Mouse (Mus musculus): ENCODE results near the gene Arsg. TPM values are rescaled to one million over a fixed set of nuclear protein-coding genes. Genes with fewer than 3 reads are reported as not detected.

Arsg gene
- polyA plus RNA-seq, 1 experiment, result 2.4 TPM

DNA sequence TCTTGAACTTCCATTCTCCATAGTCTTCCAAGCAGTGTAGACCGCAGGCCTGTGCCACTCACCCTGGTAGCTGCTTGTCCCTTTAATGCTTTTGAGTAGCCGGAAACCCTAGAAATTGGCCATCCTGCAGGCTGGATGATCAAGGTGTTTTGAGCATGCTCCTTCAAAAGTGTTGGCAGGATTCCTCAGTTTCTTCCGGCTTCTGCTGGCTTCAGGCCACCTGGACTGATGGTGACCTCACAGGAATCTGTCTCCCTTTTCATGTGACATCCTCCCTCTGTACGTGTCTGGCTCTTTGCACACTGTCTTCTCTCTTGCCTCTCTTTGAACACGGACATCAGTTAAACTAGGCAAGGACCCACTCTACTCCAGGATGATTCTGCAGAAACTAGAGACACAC is 27.0 kb downstream of the Arsg start:
- H3K4me3 ChIP-seq, result no peak overlapping the region
- TF ChIP-seq SRF (IDR thresholded peaks at IDR 0.05; ENCODE audit: control insufficient read depth, insufficient read length, low read depth) (no peak), USF1 (IDR thresholded peaks at IDR 0.05; ENCODE audit: low read depth) (no peak), CEBPB (IDR thresholded peaks at IDR 0.05; ENCODE audit: insufficient read depth, poor library complexity, severe bottlenecking) (no peak), MAX (IDR thresholded peaks at IDR 0.05; ENCODE audit: low read depth) (no peak), POLR2A (IDR thresholded peaks at IDR 0.05; ENCODE audit: insufficient read length, low read depth) (no peak), MYOG (IDR thresholded peaks at IDR 0.05; ENCODE audit: control insufficient read depth in 1 of 3, insufficient read depth in 1 of 3, insufficient read length in 2 of 3, low read depth in 2 of 3) (no peak), POLR2AphosphoS2 (IDR thresholded peaks at IDR 0.05; ENCODE audit: insufficient read length, low read depth) (no peak), TCF3 (IDR thresholded peaks at IDR 0.05; ENCODE audit: insufficient read length, low read depth) (no peak), MYOD1 (IDR thresholded peaks at IDR 0.05; ENCODE audit: control insufficient read depth in 1 of 3, insufficient read length in 2 of 3, low read depth in 2 of 3) (no peak), E2F4 (IDR thresholded peaks at IDR 0.05; ENCODE audit: insufficient read depth) (no peak), REST (IDR thresholded peaks at IDR 0.05; ENCODE audit: insufficient read depth, insufficient read length) (no peak), TCF12 (IDR thresholded peaks at IDR 0.05; ENCODE audit: insufficient read depth, poor library complexity, severe bottlenecking) (no peak)
- H3K36me3 ChIP-seq (ENCODE audit: control insufficient read depth, insufficient read depth), result no peaks in the 10 kb centered on the region

DNA sequence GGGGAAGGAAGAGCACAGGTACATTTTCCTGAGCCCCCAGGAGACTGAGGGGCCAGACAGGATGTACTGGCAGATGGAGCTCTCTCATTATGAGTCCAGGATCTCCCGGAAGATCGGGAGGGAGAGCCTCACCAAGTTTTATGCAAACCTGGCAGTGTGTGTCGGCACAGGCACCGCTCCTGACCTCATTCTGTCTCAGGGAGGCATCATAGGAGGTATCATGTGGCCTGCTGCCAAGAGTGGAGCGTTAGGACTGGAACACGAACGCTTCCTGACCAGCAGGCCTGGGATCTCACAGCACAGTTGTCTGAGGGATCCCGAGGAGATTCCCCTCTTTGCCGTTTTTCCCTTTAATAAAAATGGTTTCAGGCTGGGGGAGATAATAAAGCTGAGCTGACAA is 31.8 kb downstream of the Arsg start:
- Histone ChIP-seq H3K79me2 (ENCODE audit: control insufficient read depth, insufficient read depth) (no peaks in the 10 kb centered on the region), H3K4me3 (no peak overlapping the region), H3ac (ENCODE audit: control insufficient read depth, insufficient read length) (no peak overlapping the region), H3K36me3 (ENCODE audit: control insufficient read depth, insufficient read depth) (no peaks in the 10 kb centered on the region), H3K4me2 (ENCODE audit: low read depth) (no peak overlapping the region), H3K27me3 (ENCODE audit: control insufficient read depth, insufficient read depth, insufficient read length) (no peaks in the 10 kb centered on the region)
- TF ChIP-seq E2F4 (IDR thresholded peaks at IDR 0.05; ENCODE audit: insufficient read depth), result no peak
- TF ChIP-seq TCF12 (IDR thresholded peaks at IDR 0.05; ENCODE audit: insufficient read depth, poor library complexity, severe bottlenecking), result no peak
- no peak for TF ChIP-seq USF1 (IDR thresholded peaks at IDR 0.05; ENCODE audit: low read depth)
- no peak for TF ChIP-seq TCF3 (IDR thresholded peaks at IDR 0.05; ENCODE audit: insufficient read length, low read depth)
- no peak for TF ChIP-seq POLR2AphosphoS2 (IDR thresholded peaks at IDR 0.05; ENCODE audit: insufficient read length, low read depth)
- no peak for TF ChIP-seq REST (IDR thresholded peaks at IDR 0.05; ENCODE audit: insufficient read depth, insufficient read length)
- no peak for TF ChIP-seq MYOD1 (IDR thresholded peaks at IDR 0.05; ENCODE audit: control insufficient read depth in 1 of 3, insufficient read length in 2 of 3, low read depth in 2 of 3)
- no peak for TF ChIP-seq POLR2A (IDR thresholded peaks at IDR 0.05; ENCODE audit: insufficient read length, low read depth)
- no peak for TF ChIP-seq SRF (IDR thresholded peaks at IDR 0.05; ENCODE audit: control insufficient read depth, insufficient read length, low read depth)
- no peak for TF ChIP-seq MYOG (IDR thresholded peaks at IDR 0.05; ENCODE audit: control insufficient read depth in 1 of 3, insufficient read depth in 1 of 3, insufficient read length in 2 of 3, low read depth in 2 of 3)
- TF ChIP-seq CEBPB (IDR thresholded peaks at IDR 0.05; ENCODE audit: insufficient read depth, poor library complexity, severe bottlenecking), result no peak
- TF ChIP-seq MAX (IDR thresholded peaks at IDR 0.05; ENCODE audit: low read depth), result no peak

More for the DNA sequence above, 27.0 kb downstream of the Arsg start:
- H3K79me2 ChIP-seq (ENCODE audit: control insufficient read depth, insufficient read depth), result no peaks in the 10 kb centered on the region
- H3K27me3 ChIP-seq (ENCODE audit: control insufficient read depth, insufficient read depth, insufficient read length), result no peaks in the 10 kb centered on the region
- no peak overlapping the region for H3K4me2 ChIP-seq (ENCODE audit: low read depth)
- no peak overlapping the region for H3ac ChIP-seq (ENCODE audit: control insufficient read depth, insufficient read length)

DNA sequence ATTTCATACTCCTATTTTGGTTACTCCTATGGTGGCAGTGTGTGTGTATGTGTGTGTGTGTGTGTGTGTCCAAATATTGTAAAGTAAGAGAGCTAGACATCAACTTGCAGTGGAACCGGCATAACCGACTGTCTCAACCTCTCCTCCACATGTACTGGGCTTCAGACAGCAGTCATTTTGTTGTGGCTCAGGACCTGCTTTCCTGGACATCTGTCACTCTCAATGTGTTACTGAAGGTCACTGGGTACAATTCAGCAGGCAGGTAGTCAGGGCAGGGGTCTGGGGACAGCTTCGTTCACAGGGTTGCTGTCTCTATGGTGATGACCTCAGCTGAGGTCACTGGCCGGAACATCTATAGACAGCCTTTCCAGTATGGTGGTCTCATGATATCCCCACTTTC is 32.6 kb downstream of the Arsg start:
- H3K27me3 ChIP-seq (ENCODE audit: control insufficient read depth, insufficient read depth, insufficient read length), result no peaks in the 10 kb centered on the region
- H3K4me3 ChIP-seq, result no peak overlapping the region
- H3K36me3 ChIP-seq (ENCODE audit: control insufficient read depth, insufficient read depth), result no peaks in the 10 kb centered on the region
- TF ChIP-seq USF1 (IDR thresholded peaks at IDR 0.05; ENCODE audit: low read depth), result no peak
- TF ChIP-seq MYOG (IDR thresholded peaks at IDR 0.05; ENCODE audit: control insufficient read depth in 1 of 3, insufficient read depth in 1 of 3, insufficient read length in 2 of 3, low read depth in 2 of 3), result no peak
- TF ChIP-seq REST (IDR thresholded peaks at IDR 0.05; ENCODE audit: insufficient read depth, insufficient read length), result no peak
- TF ChIP-seq TCF12 (IDR thresholded peaks at IDR 0.05; ENCODE audit: insufficient read depth, poor library complexity, severe bottlenecking), result no peak
- TF ChIP-seq TCF3 (IDR thresholded peaks at IDR 0.05; ENCODE audit: insufficient read length, low read depth), result no peak
- TF ChIP-seq SRF (IDR thresholded peaks at IDR 0.05; ENCODE audit: control insufficient read depth, insufficient read length, low read depth), result no peak
- TF ChIP-seq MYOD1 (IDR thresholded peaks at IDR 0.05; ENCODE audit: control insufficient read depth in 1 of 3, insufficient read length in 2 of 3, low read depth in 2 of 3), result no peak
- no peak for TF ChIP-seq MAX (IDR thresholded peaks at IDR 0.05; ENCODE audit: low read depth)
- TF ChIP-seq POLR2A (IDR thresholded peaks at IDR 0.05; ENCODE audit: insufficient read length, low read depth), result no peak
- no peak overlapping the region for H3K4me2 ChIP-seq (ENCODE audit: low read depth)
- H3ac ChIP-seq (ENCODE audit: control insufficient read depth, insufficient read length), result no peak overlapping the region
- no peaks in the 10 kb centered on the region for H3K79me2 ChIP-seq (ENCODE audit: control insufficient read depth, insufficient read depth)

DNA sequence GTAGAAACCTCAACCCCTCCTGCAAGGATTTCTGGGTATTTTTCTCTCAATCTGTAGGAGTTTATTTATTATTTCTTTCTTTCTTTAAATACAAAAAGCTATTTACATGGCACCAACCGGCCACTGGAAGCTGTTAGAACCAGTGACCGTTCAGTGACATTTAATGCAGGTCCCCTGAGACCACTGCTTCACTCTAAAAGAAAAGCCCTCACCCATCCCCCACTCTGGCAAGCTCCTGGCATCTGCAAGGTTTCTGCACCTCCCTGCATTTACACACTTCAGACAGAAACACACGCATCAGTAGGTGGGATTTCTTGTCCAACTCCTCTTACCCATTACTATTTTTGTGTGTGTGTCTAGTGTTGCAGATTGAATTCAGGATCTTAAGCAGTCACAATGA is 33.9 kb downstream of the Arsg start:
- Histone ChIP-seq H3K4me3 (no peak overlapping the region), H3K4me2 (ENCODE audit: low read depth) (no peak overlapping the region), H3K36me3 (ENCODE audit: control insufficient read depth, insufficient read depth) (no peaks in the 10 kb centered on the region), H3K27me3 (ENCODE audit: control insufficient read depth, insufficient read depth, insufficient read length) (no peaks in the 10 kb centered on the region), H3ac (ENCODE audit: control insufficient read depth, insufficient read length) (no peak overlapping the region), H3K79me2 (ENCODE audit: control insufficient read depth, insufficient read depth) (no peaks in the 10 kb centered on the region)
- TF ChIP-seq MYOD1 (IDR thresholded peaks at IDR 0.05; ENCODE audit: control insufficient read depth in 1 of 3, insufficient read length in 2 of 3, low read depth in 2 of 3), result no peak
- no peak for TF ChIP-seq MYOG (IDR thresholded peaks at IDR 0.05; ENCODE audit: control insufficient read depth in 1 of 3, insufficient read depth in 1 of 3, insufficient read length in 2 of 3, low read depth in 2 of 3)
- TF ChIP-seq MAX (IDR thresholded peaks at IDR 0.05; ENCODE audit: low read depth), result no peak
- no peak for TF ChIP-seq USF1 (IDR thresholded peaks at IDR 0.05; ENCODE audit: low read depth)
- no peak for TF ChIP-seq SRF (IDR thresholded peaks at IDR 0.05; ENCODE audit: control insufficient read depth, insufficient read length, low read depth)
- no peak for TF ChIP-seq REST (IDR thresholded peaks at IDR 0.05; ENCODE audit: insufficient read depth, insufficient read length)
- TF ChIP-seq CEBPB (IDR thresholded peaks at IDR 0.05; ENCODE audit: insufficient read depth, poor library complexity, severe bottlenecking), result no peak
- no peak for TF ChIP-seq TCF3 (IDR thresholded peaks at IDR 0.05; ENCODE audit: insufficient read length, low read depth)
- no peak for TF ChIP-seq E2F4 (IDR thresholded peaks at IDR 0.05; ENCODE audit: insufficient read depth)
- TF ChIP-seq POLR2A (IDR thresholded peaks at IDR 0.05; ENCODE audit: insufficient read length, low read depth), result no peak
- TF ChIP-seq TCF12 (IDR thresholded peaks at IDR 0.05; ENCODE audit: insufficient read depth, poor library complexity, severe bottlenecking), result no peak
- TF ChIP-seq POLR2AphosphoS2 (IDR thresholded peaks at IDR 0.05; ENCODE audit: insufficient read length, low read depth), result no peak
